ENCODE assay signal across 11 mouse cellular contexts in the genomic region with DNA sequence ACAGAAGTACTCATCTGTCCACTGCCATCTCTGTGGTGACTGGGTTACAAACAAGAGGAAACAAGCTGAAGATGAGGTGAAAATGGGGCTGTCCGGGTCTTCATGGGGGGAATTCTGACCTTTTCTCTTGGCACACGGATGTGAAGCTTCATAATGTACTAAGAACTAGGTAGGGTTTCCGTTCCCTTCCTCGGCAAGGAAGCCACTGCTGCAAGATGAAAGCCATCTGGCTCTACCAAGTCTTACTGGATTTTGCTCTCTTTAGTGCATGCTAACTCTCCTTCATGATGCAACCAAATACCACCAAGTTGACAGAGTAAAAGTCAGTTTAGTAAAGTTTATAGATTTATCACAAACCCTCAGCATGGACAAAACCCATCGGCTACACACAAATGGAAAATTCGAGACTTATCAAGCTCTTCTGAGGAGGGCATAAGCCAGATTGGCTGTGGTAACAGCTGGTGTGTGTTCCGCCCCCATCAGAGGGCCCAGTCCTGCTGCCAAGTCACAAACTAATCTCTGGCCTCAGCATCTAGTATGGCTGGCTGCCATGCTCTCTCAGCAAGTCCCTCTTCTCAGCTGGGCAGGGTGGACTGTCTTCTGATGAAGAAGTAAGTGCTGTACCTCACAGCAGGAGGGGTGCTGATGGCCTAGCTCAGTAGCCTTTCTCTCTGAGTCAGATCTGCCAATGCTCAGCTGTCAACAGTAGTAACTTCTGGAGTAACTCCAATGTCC. TPM values are rescaled to one million over a fixed set of nuclear protein-coding genes. Genes with fewer than 3 reads are reported as not detected.
DNase-seq lines count a peak whose midpoint lies in the region; ATAC-seq and TF ChIP-seq lines count a peak whose summit lies in the region.
"Had no signal": no experiment of that assay in that cellular context is flagged by ENCODE, and none has a peak within 500 bp of the region (broad histone marks: within the 10 kb centered on the region; RNA-seq: fewer than 3 reads in every experiment).

No protein-coding gene starts in this region.

- H3K4me3 ChIP-seq in hindbrain, embryonic 16.5 days (ENCODE audit: low read length) = no peak overlapping the region
- no peak overlapping the region for H3K4me3 ChIP-seq in hindbrain, embryonic 11.5 days (ENCODE audit: low read depth, low read length)
- no peak overlapping the region for H3K4me3 ChIP-seq in cerebellum, adult 2 months (replicated peaks; ENCODE audit: insufficient read depth, low read depth, low read length)
- no peak overlapping the region for H3K4me3 ChIP-seq in heart, embryonic 10.5 days
- H3K4me3 ChIP-seq in myocyte = no peak overlapping the region
- H3K4me3 ChIP-seq: embryonic facial prominence, embryonic 13.5 days; liver, embryonic 13.5 days had no signal

- no peak for TF ChIP-seq CTCF in cerebellum, adult 2 months (IDR thresholded peaks at IDR 0.05; ENCODE audit: borderline replicate concordance, insufficient read depth, low read depth, low read length)

- no peak overlapping the region for H3K9ac ChIP-seq in hindbrain, embryonic 16.5 days (ENCODE audit: low read depth, low read length)
- H3K9ac ChIP-seq in hindbrain, embryonic 11.5 days (ENCODE audit: low read depth, low read length) = no peak overlapping the region
- H3K9ac ChIP-seq: embryonic facial prominence, embryonic 13.5 days; liver, embryonic 13.5 days had no signal

- no peak overlapping the region for H3ac ChIP-seq in myocyte (ENCODE audit: control insufficient read depth, insufficient read length)

- no peak overlapping the region for H3K4me2 ChIP-seq in hindbrain, embryonic 16.5 days (ENCODE audit: low read length)
- H3K4me2 ChIP-seq in hindbrain, embryonic 11.5 days (replicated peaks; ENCODE audit: low read depth, low read length) = no peak overlapping the region
- peak overlapping the region; percentile 37 for H3K4me2 ChIP-seq in myocyte (ENCODE audit: low read depth)
- H3K4me2 ChIP-seq: embryonic facial prominence, embryonic 13.5 days; liver, embryonic 13.5 days had no signal

- no peaks in the 10 kb centered on the region for H3K9me3 ChIP-seq in hindbrain, embryonic 16.5 days (ENCODE audit: control insufficient read depth, low read length)
- H3K9me3 ChIP-seq in hindbrain, embryonic 11.5 days (ENCODE audit: control insufficient read depth, low read length) = no peaks in the 10 kb centered on the region
- no peaks in the 10 kb centered on the region for H3K9me3 ChIP-seq in heart, embryonic 10.5 days
- H3K9me3 ChIP-seq: embryonic facial prominence, embryonic 13.5 days; G1E; liver, embryonic 13.5 days had no signal

- H3K27ac ChIP-seq in hindbrain, embryonic 16.5 days (ENCODE audit: low read depth, low read length) = no peak overlapping the region
- no peak overlapping the region for H3K27ac ChIP-seq in hindbrain, embryonic 11.5 days (ENCODE audit: low read depth, low read length)
- no peak overlapping the region for H3K27ac ChIP-seq in cerebellum, adult 2 months (ENCODE audit: insufficient read depth, low read length)
- no peak overlapping the region for H3K27ac ChIP-seq in heart, embryonic 10.5 days
- H3K27ac ChIP-seq: embryonic facial prominence, embryonic 13.5 days; liver, embryonic 13.5 days had no signal

- peak; percentile 92 for ATAC-seq in hindbrain, embryonic 16.5 days
- no peak for ATAC-seq in hindbrain, embryonic 11.5 days (ENCODE audit: low FRiP score)

- TF ChIP-seq POLR2A in cerebellum, adult 2 months (IDR thresholded peaks at IDR 0.05; ENCODE audit: borderline replicate concordance, insufficient read depth, low read length) = no peak
- TF ChIP-seq POLR2A in myocyte (IDR thresholded peaks at IDR 0.05; ENCODE audit: insufficient read length, low read depth) = no peak

- DNase-seq in hindbrain, embryonic 11.5 days (ENCODE audit: low spot score) = no peak
- peak; percentile 15 to 25 for DNase-seq in cerebellum, adult 2 months
- peak; percentile 73 for DNase-seq in heart, embryonic 10.5 days (ENCODE audit: low spot score)
- DNase-seq in frontal cortex, postnatal 25 days (ENCODE audit: low spot score in 2 of 2) = no peak
- no peak for DNase-seq in frontal cortex, postnatal 14 days (ENCODE audit: low spot score in 2 of 2)
- DNase-seq in layer of hippocampus, postnatal 36 days = no peak
- DNase-seq: liver, embryonic 13.5 days had no signal

- H3K27me3 ChIP-seq in hindbrain, embryonic 16.5 days (replicated peaks; ENCODE audit: control insufficient read depth, insufficient read depth, low read length) = no peaks in the 10 kb centered on the region
- H3K27me3 ChIP-seq in hindbrain, embryonic 11.5 days (ENCODE audit: control insufficient read depth, insufficient read depth, low read length) = no peaks in the 10 kb centered on the region
- no peaks in the 10 kb centered on the region for H3K27me3 ChIP-seq in cerebellum, adult 2 months (ENCODE audit: control insufficient read depth, insufficient read depth, low read length)
- H3K27me3 ChIP-seq in heart, embryonic 10.5 days (ENCODE audit: insufficient read depth, poor library complexity, severe bottlenecking) = no peaks in the 10 kb centered on the region
- no peaks in the 10 kb centered on the region for H3K27me3 ChIP-seq in myocyte (ENCODE audit: control insufficient read depth, insufficient read depth, insufficient read length)
- H3K27me3 ChIP-seq: embryonic facial prominence, embryonic 13.5 days; liver, embryonic 13.5 days had no signal

- H3K36me3 ChIP-seq in hindbrain, embryonic 16.5 days (ENCODE audit: control insufficient read depth, insufficient read depth, low read length) = no peaks in the 10 kb centered on the region
- no peaks in the 10 kb centered on the region for H3K36me3 ChIP-seq in hindbrain, embryonic 11.5 days (ENCODE audit: control insufficient read depth, insufficient read depth, low read length)
- H3K36me3 ChIP-seq in heart, embryonic 10.5 days = no peaks in the 10 kb centered on the region
- H3K36me3 ChIP-seq in myocyte (ENCODE audit: control insufficient read depth, insufficient read depth) = no peaks in the 10 kb centered on the region
- H3K36me3 ChIP-seq: liver, embryonic 13.5 days had no signal

- 82% methylated on average over 7 of the region's 7 CpGs for WGBS in hindbrain, embryonic 16.5 days
- 95% methylated on average over 7 of the region's 7 CpGs for WGBS in hindbrain, embryonic 11.5 days
- 19% methylated on average over 7 of the region's 7 CpGs for WGBS in cerebellum, adult 2 months
- 81% methylated on average over 7 of the region's 7 CpGs for WGBS in heart, embryonic 10.5 days

- no peaks in the 10 kb centered on the region for H3K79me2 ChIP-seq in myocyte (ENCODE audit: control insufficient read depth, insufficient read depth)

- no peaks in the 10 kb centered on the region for H3K4me1 ChIP-seq in hindbrain, embryonic 16.5 days (ENCODE audit: control insufficient read depth, insufficient read depth, low read depth, low read length)
- H3K4me1 ChIP-seq in hindbrain, embryonic 11.5 days (replicated peaks; ENCODE audit: control insufficient read depth, insufficient read depth, low read length) = no peaks in the 10 kb centered on the region
- no peaks in the 10 kb centered on the region; the same call in 1 of the 2 replicates for H3K4me1 ChIP-seq in cerebellum, adult 2 months (ENCODE audit: control insufficient read depth, insufficient read depth, low read length)
- H3K4me1 ChIP-seq in heart, embryonic 10.5 days = no peaks in the 10 kb centered on the region
- H3K4me1 ChIP-seq: liver, embryonic 13.5 days had no signal

TF ChIP-seq in myocyte, 11 proteins besides CTCF, POLR2A, EP300 and RAD21:
- peak; percentile 18 for TF ChIP-seq TCF12 (IDR thresholded peaks at IDR 0.05; ENCODE audit: insufficient read depth, poor library complexity, severe bottlenecking)
- peak in 2 of 3 experiments; percentile 77 to 87 for TF ChIP-seq MYOD1 (IDR thresholded peaks at IDR 0.05; ENCODE audit: control insufficient read depth in 1 of 3, insufficient read length in 2 of 3, low read depth in 2 of 3)
- TF ChIP-seq MYOG (IDR thresholded peaks at IDR 0.05; ENCODE audit: control insufficient read depth in 1 of 3, insufficient read depth in 1 of 3, insufficient read length in 2 of 3, low read depth in 2 of 3) = peak; percentile 38 to 86 (median 52)
- peak; percentile 9 for TF ChIP-seq TCF3 (IDR thresholded peaks at IDR 0.05; ENCODE audit: insufficient read length, low read depth)
- TF ChIP-seq POLR2AphosphoS2 (IDR thresholded peaks at IDR 0.05; ENCODE audit: insufficient read length, low read depth) = no peak
- TF ChIP-seq REST (IDR thresholded peaks at IDR 0.05; ENCODE audit: insufficient read depth, insufficient read length) = no peak

RNA-seq across cellular contexts. Expression of a gene that starts 20.9 kb away (rescaled TPM):
- 27.5 and 29.5 TPM in 2 replicates for polyA plus RNA-seq in hindbrain, embryonic 16.5 days (2015; fragmentation: Nextera tagmentation; extraction: Ambion mirVana)
- 41.9 and 44.1 TPM in 2 replicates for polyA plus RNA-seq in hindbrain, embryonic 11.5 days (2014; fragmentation: Nextera tagmentation; extraction: Ambion mirVana)
- 8.0 and 9.0 TPM in 2 replicates for polyA plus RNA-seq in cerebellum, adult 2 months (2012; rRNA removed)
- polyA plus RNA-seq in heart, embryonic 10.5 days (2016; fragmentation: Nextera tagmentation; extraction: Ambion mirVana) = 35.2 and 36.2 TPM in 2 replicates
- 24.2 TPM for polyA plus RNA-seq in myocyte (2012; fragmentation: generic; extraction: Trizol)
- total RNA-seq in layer of hippocampus, postnatal 36 days (2021) = 10 to 100 TPM; 19.6 to 26.2 TPM

RNA-seq across cellular contexts. Expression of a gene that starts 21.2 kb away (rescaled TPM):
- polyA plus RNA-seq in hindbrain, embryonic 16.5 days (2015; fragmentation: Nextera tagmentation; extraction: Ambion mirVana) = 6.9 and 7.8 TPM in 2 replicates
- 4.1 and 4.8 TPM in 2 replicates for polyA plus RNA-seq in hindbrain, embryonic 11.5 days (2014; fragmentation: Nextera tagmentation; extraction: Ambion mirVana)
- polyA plus RNA-seq in cerebellum, adult 2 months (2012; rRNA removed) = 9.3 TPM in 2 replicates
- 7.8 and 10.7 TPM in 2 replicates for polyA plus RNA-seq in heart, embryonic 10.5 days (2016; fragmentation: Nextera tagmentation; extraction: Ambion mirVana)
- 10.8 TPM for polyA plus RNA-seq in myocyte (2012; fragmentation: generic; extraction: Trizol)
- total RNA-seq in layer of hippocampus, postnatal 36 days (2021) = 1 to 10 TPM; 4.5 to 5.4 TPM

RNA-seq across cellular contexts. Expression of a gene that starts 50.7 kb away (rescaled TPM):
- polyA plus RNA-seq in hindbrain, embryonic 16.5 days (2015; fragmentation: Nextera tagmentation; extraction: Ambion mirVana) = 0.55 and 0.60 TPM in 2 replicates
- polyA plus RNA-seq in hindbrain, embryonic 11.5 days (2014; fragmentation: Nextera tagmentation; extraction: Ambion mirVana) = 0.49 and 1.1 TPM in 2 replicates
- 1.8 and 2.3 TPM in 2 replicates for polyA plus RNA-seq in cerebellum, adult 2 months (2012; rRNA removed)
- 0.50 and 0.92 TPM in 2 replicates for polyA plus RNA-seq in heart, embryonic 10.5 days (2016; fragmentation: Nextera tagmentation; extraction: Ambion mirVana)
- polyA plus RNA-seq in myocyte (2012; fragmentation: generic; extraction: Trizol) = 0.65 TPM
- total RNA-seq in layer of hippocampus, postnatal 36 days (2021) = 1 to 10 TPM; 7.3 to 8.5 TPM

Comparison
In these comparisons a context has a peak if more than half of its experiments do, and no peak if none do; other contexts are left out.
1. DNase-seq: peak in cerebellum, adult 2 months (2 of 2) and heart, embryonic 10.5 days (single experiment); none in hindbrain, embryonic 11.5 days (single experiment), frontal cortex, postnatal 25 days (0 of 2), frontal cortex, postnatal 14 days (0 of 2) and layer of hippocampus, postnatal 36 days (0 of 2).